Mouse (Mus musculus): ENCODE measurements around the gene Gm42791. TPM values are rescaled to one million over a fixed set of nuclear protein-coding genes. Genes with fewer than 3 reads are reported as not detected.

Gene Gm42791
- 0.67 TPM for polyA plus RNA-seq (2014; fragmentation: Illumina TruSeq; extraction: RNeasy Lipid Tissue Mini Kit (QIAGEN cat#74804); ENCODE audit: low read depth, low replicate concordance)

DNA sequence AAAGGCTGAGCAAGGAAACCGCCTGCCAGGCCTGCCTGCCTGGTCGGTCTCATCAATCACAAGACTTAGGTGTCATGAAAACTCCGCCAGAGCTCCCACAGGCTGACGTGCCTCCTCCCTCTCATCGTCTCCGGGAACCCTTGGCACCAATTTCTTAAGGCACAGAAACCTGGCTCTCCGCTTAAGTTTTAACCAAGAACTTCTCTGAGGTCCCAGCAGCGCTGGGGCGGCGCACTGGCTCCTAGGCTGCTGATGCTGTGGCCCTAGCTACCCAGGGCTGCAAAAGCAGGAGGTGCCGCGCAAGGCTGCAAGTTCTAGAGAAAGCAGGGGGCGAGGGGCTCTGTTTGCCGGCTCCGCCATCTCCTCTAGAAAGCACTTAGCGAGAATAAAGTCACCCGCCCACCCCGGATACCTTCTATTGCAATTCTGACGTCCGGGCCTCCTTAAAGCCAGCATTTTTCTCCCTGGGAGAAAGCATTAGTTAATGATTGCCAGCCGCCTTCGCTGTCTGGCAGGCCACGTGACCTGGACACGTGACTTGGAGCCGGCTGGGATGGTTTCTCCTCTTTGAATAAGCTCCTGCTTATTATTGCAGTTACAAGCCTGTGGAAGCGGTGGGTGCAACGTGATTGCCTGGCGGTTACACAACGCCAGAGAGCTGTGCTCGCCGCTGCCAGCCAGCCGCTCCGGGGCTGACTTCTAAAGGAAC lies at the start of gene Gm42791:
Gene Gm42791 (minus strand): TSS at position 442 of the 709 bp plus-strand sequence.

GRCm38 (mm10) chr5:148929116-148929449 lies 65.9 kb downstream of the Gm42791 start, which contains the start of gene Katnal1:
Katnal1 (minus strand) TSS chr5:148929320.

Other genes with a start within 250 kb of the Gm42791 start
- gene Katnal1, start 65.8 kb downstream of the Gm42791 start, polyA plus RNA-seq (2014; fragmentation: Illumina TruSeq; extraction: RNeasy Lipid Tissue Mini Kit (QIAGEN cat#74804); ENCODE audit: low read depth, low replicate concordance) = 6.6 TPM
- 13.7 TPM for gene Uspl1, start 189.2 kb upstream of the Gm42791 start, polyA plus RNA-seq (2014; fragmentation: Illumina TruSeq; extraction: RNeasy Lipid Tissue Mini Kit (QIAGEN cat#74804); ENCODE audit: low read depth, low replicate concordance)
- gene Hmgb1, start 189.3 kb upstream of the Gm42791 start, polyA plus RNA-seq (2014; fragmentation: Illumina TruSeq; extraction: RNeasy Lipid Tissue Mini Kit (QIAGEN cat#74804); ENCODE audit: low read depth, low replicate concordance) = 337 TPM

Measured in adipose tissue, adult 10 weeks (tissue).